Mouse (Mus musculus) liver, embryonic 11.5 days (tissue): ENCODE measurements around the gene Dnah7c. TPM values are rescaled to one million over a fixed set of nuclear protein-coding genes. Genes with fewer than 3 reads are reported as not detected.
"Not testable (repeated sequence)": the region's sequence is repeated elsewhere in the genome, so short reads cannot be mapped to it uniquely, and the experiment has no call there.

Experiments used
- ATAC-seq: fragments of 200-750 bp; cut with Nextera tagmentation; replicated peaks from 2 replicates; pipeline ENCODE4 v1.8.0; 2017; ENCODE audit warnings: moderate number of reproducible peaks, mild to moderate bottlenecking, moderate TSS enrichment, moderate library complexity; ENCODE audit not compliant: low FRiP score
- DNase-seq: peaks from one replicate; pipeline ENCODE4 v3.0.0-alpha.2; 2017; ENCODE audit warnings: low spot score
- H3K27ac ChIP-seq: fragments of 300-500 bp; sonication (generic); 2 replicates; pipeline ENCODE4 v1.5.1; 2014; ENCODE audit warnings: mild to moderate bottlenecking, low read depth, low read length, control low read depth
- H3K27me3 ChIP-seq: fragments of 300-500 bp; sonication (generic); replicated peaks from 2 replicates; pipeline ENCODE4 v1.6.1; 2014; ENCODE audit warnings: low read length, mixed read lengths; ENCODE audit not compliant: control insufficient read depth, insufficient read depth
- H3K36me3 ChIP-seq: fragments of 300-500 bp; sonication (generic); 2 replicates; pipeline ENCODE4 v1.6.1; 2014; ENCODE audit warnings: mild to moderate bottlenecking, low read length, moderate library complexity, mixed read lengths; ENCODE audit not compliant: control insufficient read depth, insufficient read depth
- H3K4me1 ChIP-seq: fragments of 300-500 bp; sonication (generic); replicated peaks from 2 replicates; pipeline ENCODE4 v1.6.1; 2014; ENCODE audit warnings: low read length, mixed read lengths; ENCODE audit not compliant: control insufficient read depth, insufficient read depth
- H3K4me2 ChIP-seq: fragments of 300-500 bp; sonication (generic); 2 replicates; pipeline ENCODE4 v1.6.1; 2014; ENCODE audit warnings: mild to moderate bottlenecking, control low read depth, moderate library complexity
- H3K4me3 ChIP-seq: fragments of 300-500 bp; sonication (generic); 2 replicates; pipeline ENCODE4 v1.5.1; 2014; ENCODE audit warnings: low read depth, low read length, control low read depth
- H3K9ac ChIP-seq: fragments of 300-500 bp; sonication (generic); 2 replicates; pipeline ENCODE4 v1.6.1; 2014; ENCODE audit warnings: low read depth, low read length, control low read depth
- H3K9me3 ChIP-seq: fragments of 300-500 bp; sonication (generic); 2 replicates; pipeline ENCODE4 v1.6.1; 2016; ENCODE audit warnings: low read length, inconsistent platforms, mixed read lengths; ENCODE audit not compliant: control insufficient read depth
- WGBS: fragments of 180-500 bp; shearing (Covaris S2); extraction: QIAGEN DNeasy Blood & Tissue Kit; methylation state at CpG from one replicate; pipeline ENCODE4 v1.1.7; 2014; 5-methylcytosine and 5-hydroxymethylcytosine counted together
- polyA plus RNA-seq: library from polyadenylated mRNA; unstranded; fragments of >200 nt; fragmentation: Nextera tagmentation; extraction: Ambion mirVana; gene quantifications from 2 replicates; pipeline ENCODE4 v1.2.1, GENCODE M21; 2014

Dnah7c gene
- 0.04 and 0.09 TPM in 2 replicates for polyA plus RNA-seq

DNA sequence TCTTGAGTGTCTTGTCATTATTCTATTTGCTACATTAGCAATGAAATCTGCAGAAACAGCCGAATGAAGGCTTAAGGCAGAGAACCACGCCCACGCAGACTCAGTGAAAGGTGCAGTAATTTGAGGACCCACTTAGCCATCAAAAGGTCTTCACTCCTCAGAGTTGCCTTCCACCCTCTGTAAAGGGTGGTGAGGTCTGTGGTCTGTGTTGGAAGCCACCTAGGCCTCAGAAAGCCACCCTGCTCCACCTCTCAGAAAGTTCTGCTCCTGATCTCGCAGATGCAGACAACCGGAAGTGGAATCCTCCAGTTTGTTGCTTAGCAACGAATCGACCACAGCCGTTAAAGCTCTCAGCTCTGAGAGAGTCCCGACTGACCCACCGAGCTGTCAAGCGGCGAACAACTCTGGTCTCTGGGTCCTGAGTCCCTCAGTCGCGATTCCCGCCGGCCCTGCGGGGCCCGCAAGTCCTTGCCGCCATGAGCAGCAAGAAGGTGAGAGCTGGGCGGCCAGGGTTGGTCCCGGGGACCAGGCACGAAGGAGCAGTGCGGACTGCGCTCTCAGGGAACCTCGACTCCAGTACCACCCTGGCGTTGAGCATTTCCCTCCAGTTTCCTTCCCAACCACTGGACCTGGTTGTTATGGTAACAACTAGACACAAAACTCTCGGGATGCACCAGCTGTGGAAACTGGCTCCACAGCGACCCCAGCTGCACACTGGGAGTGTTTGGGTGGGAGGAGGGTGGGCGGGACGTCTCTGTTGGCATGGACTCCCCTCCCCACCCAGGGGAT, at the start of gene Dnah7c:
Dnah7c (plus strand) TSS at position 456 of the 789 bp plus-strand sequence.
- 9% methylated on average over 30 of the region's 30 CpGs for WGBS
- Histone ChIP-seq H3K36me3 (no peaks in the 10 kb centered on the region), H3K27ac (no peak within 1 kb of the TSS), H3K4me1 (no peaks in the 10 kb centered on the region), H3K4me2 (peak within 1 kb of the TSS; percentile 73), H3K9me3 (no peaks in the 10 kb centered on the region), H3K9ac (no peak within 1 kb of the TSS), H3K27me3 (no peaks in the 10 kb centered on the region), H3K4me3 (peak within 1 kb of the TSS; percentile 48)
- DNase-seq (peak; percentile 34), ATAC-seq (peak; percentile 39)

DNA sequence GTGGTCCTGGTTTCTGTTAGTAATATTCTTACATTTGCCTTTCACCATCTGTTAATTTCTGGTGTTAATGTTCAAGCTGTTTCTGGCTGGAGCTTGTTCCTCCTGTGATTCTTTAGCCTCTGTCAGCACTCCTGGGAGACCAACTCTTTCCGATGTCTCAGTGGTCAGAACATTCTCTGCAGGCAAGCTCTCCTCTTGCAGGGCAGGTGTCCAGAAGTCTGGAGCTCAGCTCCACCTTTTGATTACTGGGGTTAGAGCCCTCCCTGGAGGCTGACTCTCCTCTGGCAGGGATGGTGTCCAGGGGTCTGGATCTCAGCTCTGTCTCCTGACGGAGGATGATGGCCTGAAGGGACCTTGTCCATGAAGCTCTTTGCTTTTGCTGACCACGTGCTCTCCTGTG, 44.8 kb upstream of the Dnah7c start:
- not testable (repeated sequence) for H3K4me3 ChIP-seq, H3K36me3 ChIP-seq, H3K9ac ChIP-seq, DNase-seq, H3K4me1 ChIP-seq, H3K27me3 ChIP-seq, H3K27ac ChIP-seq, H3K4me2 ChIP-seq, ATAC-seq, H3K9me3 ChIP-seq
- 89% methylated on average over 3 of the region's 3 CpGs for WGBS

GRCm38 (mm10) chr1:46394681-46395297, 30.6 kb upstream of the Dnah7c start:
- not testable (repeated sequence) for H3K9me3 ChIP-seq, H3K27me3 ChIP-seq, H3K36me3 ChIP-seq, H3K4me1 ChIP-seq, H3K27ac ChIP-seq, DNase-seq, H3K9ac ChIP-seq, H3K4me3 ChIP-seq, H3K4me2 ChIP-seq, ATAC-seq
- WGBS: 70% methylated on average over 3 of the region's 4 CpGs

DNA sequence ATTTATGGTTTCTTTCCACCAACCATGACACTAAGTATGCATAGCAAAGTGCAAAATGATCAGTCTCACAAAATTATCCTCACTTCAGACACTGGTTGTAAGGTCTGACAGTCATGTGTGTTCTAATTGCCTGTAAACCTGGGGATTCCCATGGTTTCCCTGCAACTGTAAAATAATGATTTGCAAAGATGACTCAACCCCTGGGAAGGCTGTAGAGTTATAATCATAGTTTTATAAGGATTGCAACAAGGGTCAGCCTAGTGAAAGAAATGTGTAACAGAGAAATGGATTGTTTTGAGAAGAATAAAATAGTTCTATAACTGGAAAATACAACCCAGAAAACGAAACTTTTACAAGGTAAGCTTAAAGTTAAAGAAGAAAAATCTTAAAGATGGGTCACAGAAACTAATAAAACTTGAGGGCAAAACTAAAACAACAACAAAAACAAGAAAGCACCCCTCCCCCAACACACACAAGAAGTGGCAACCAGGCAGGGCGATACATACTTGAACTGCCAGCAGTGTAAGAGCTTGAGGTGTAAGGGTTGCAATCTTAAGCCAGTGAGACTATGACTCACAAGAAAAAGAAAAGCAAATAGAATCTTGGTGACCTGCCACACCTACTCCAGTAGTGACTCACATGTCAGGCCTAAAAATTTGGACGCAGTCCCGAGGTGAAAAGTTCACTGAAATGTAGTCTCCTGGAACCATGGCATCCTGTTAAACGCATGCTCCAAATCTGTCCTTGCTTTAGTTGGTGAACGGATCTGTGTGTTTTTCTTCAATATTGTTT, 16.9 kb upstream of the Dnah7c start:
- no peaks in the 10 kb centered on the region for H3K4me1 ChIP-seq
- H3K27ac ChIP-seq: no peak overlapping the region
- no peaks in the 10 kb centered on the region for H3K9me3 ChIP-seq
- no peak overlapping the region for H3K4me2 ChIP-seq
- no peak for ATAC-seq
- H3K27me3 ChIP-seq: no peaks in the 10 kb centered on the region
- DNase-seq: no peak
- H3K4me3 ChIP-seq: no peak overlapping the region
- no peaks in the 10 kb centered on the region for H3K36me3 ChIP-seq
- no peak overlapping the region for H3K9ac ChIP-seq
- WGBS: 76% methylated on average over 6 of the region's 6 CpGs

DNA sequence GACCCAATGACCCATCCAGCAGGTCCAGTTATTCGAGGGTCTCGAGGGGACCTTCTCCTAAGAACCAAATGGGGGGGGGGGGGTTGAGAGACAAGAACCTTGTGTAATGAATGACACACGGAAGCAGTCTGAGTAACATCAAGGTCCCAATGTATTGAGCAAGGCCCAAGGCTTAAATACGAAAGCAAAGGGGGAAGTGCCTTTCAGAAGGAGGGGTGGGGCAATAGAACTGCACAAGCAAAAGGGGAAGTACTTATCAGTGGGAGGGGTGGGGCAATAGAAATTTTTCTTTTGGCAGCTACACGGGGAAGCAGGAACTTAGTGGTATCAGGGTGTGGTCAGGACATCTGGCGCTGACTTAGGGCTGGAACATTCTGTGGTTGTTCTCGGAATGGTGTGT, 10.6 kb upstream of the Dnah7c start:
- not testable (repeated sequence) for H3K4me2 ChIP-seq, H3K4me1 ChIP-seq, H3K9ac ChIP-seq, H3K27ac ChIP-seq, H3K27me3 ChIP-seq, H3K36me3 ChIP-seq, H3K9me3 ChIP-seq, ATAC-seq, H3K4me3 ChIP-seq, DNase-seq
- 61% methylated on average over 7 of the region's 7 CpGs for WGBS

DNA sequence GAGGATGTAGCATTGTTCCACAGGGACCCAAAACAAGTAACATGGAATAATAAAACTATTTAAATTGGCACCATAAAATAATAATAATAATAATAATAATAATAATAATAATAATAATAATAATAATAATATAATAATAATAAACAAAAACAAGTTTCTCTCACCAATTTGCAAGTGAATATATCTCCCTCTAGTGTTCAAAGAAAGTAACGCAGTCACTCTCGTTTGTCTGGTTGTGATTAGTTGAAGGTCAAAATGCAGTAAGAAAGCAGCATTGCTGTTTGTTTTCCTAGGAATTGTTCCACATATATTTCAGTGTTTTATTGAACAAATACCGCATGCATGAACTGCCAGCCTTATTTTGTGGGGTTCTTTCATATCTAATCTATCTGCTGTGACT, 8.4 kb upstream of the Dnah7c start:
- ATAC-seq, DNase-seq, H3K27me3 ChIP-seq, H3K9ac ChIP-seq, H3K4me2 ChIP-seq, H3K4me3 ChIP-seq, H3K9me3 ChIP-seq, H3K4me1 ChIP-seq, H3K36me3 ChIP-seq, H3K27ac ChIP-seq: not testable (repeated sequence)
- 19% methylated on average over 3 of the region's 3 CpGs for WGBS

DNA sequence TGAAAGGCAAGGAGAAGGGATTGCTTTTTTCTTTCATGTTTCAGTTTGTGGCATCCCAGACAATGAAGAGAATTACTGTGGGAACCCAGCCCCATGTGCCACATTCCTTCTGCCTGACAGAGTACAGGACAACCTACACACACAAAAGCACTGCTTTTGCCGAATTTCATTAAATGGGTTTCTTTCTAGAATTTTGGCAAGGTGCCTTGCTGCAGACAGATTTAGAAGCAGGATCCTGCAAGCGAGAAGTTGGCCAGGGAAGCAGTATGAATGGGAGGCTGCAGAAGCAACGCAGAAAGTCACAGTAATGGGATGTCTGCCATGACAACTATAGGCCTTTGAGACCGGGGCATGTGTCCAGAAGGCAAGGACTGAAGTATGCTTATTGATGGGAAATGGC, 6.4 kb upstream of the Dnah7c start:
- H3K9ac ChIP-seq, H3K4me2 ChIP-seq, H3K4me1 ChIP-seq, H3K9me3 ChIP-seq, H3K27me3 ChIP-seq, H3K36me3 ChIP-seq, ATAC-seq, H3K27ac ChIP-seq, H3K4me3 ChIP-seq, DNase-seq: not testable (repeated sequence)
- WGBS: 66% methylated on average over 3 of the region's 4 CpGs

GRCm38 (mm10) chr1:46428401-46428800, 3.0 kb downstream of the Dnah7c start:
- Histone ChIP-seq H3K4me3 (no peak overlapping the region), H3K36me3 (no peaks in the 10 kb centered on the region), H3K4me1 (no peaks in the 10 kb centered on the region), H3K27me3 (no peaks in the 10 kb centered on the region), H3K27ac (no peak overlapping the region), H3K4me2 (no peak overlapping the region), H3K9ac (no peak overlapping the region), H3K9me3 (no peaks in the 10 kb centered on the region)
- no peak for ATAC-seq
- 72% methylated on average over 2 of the region's 2 CpGs for WGBS
- no peak for DNase-seq
